Mouse (Mus musculus) retina, embryonic 14.5 days (tissue): ENCODE results near the gene Zscan10.

Source experiments
- DNase-seq: peaks from one replicate; pipeline ENCODE4 v3.0.0-alpha.2; 2015; ENCODE audit warnings: low spot score

The Zscan10 gene

DNA sequence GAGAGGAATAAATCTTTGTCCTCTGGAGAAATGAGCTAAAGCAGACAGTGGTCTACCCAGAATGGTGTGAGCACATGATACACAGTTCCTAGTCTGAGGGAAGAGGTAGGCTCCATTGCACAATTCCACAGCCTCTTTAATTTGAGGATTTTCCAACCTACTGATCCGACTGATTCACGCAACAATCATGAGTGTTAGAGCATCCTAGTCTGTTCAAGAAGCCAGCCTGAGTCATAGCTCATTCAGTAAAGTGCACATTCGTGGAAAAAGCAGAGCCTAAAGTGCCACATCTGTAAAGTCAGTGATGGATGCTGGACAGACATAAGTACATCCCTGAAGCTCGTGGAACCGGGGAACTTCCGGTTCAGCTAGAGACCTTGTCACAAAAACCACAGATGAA lies 50.7 kb downstream of the Zscan10 start:
- DNase-seq: no peak

DNA sequence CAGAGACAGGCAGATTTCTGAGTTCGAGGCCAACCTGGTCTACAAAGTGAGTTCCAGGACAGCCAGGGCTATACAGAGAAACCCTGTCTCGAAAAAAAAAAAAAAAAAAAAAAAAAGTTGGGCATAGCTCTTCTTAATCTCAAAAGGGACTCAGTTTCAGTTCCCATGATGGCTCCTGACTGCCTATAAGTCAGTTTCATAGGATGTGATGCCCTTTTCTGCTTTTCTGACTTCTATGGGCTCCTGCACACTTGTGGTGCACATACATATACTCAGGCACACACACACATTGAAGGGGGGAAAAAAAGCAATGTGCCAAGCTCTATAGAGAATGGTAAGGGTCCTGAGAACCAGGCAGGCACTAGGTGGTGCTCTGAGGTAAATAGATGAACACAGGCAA lies 52.7 kb downstream of the Zscan10 start:
- no peak for DNase-seq

DNA sequence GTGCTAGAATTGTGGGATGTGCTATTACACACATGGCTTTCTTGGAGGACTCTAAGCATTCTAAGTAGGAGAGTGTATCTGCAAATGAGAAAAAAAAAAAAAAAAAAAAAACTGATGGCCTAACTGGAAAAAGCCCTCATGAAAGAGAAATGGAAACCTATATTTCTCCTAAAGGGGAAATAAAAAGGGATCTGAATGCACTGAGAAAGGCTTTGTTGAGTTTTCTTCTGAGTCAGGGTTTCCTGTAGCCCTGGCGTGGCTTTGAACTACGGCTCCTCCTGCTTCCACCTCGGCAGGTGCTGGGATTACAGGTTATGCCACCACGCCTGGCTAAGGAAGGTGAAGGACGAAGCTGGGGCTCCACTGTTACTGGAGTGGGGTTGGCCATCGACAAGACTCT lies 53.3 kb downstream of the Zscan10 start:
- no peak for DNase-seq

- DNase-seq: no peak
These were observed 53.8 kb downstream of the Zscan10 start for GRCm38 (mm10) chr17:23654410-23654809.

DNA sequence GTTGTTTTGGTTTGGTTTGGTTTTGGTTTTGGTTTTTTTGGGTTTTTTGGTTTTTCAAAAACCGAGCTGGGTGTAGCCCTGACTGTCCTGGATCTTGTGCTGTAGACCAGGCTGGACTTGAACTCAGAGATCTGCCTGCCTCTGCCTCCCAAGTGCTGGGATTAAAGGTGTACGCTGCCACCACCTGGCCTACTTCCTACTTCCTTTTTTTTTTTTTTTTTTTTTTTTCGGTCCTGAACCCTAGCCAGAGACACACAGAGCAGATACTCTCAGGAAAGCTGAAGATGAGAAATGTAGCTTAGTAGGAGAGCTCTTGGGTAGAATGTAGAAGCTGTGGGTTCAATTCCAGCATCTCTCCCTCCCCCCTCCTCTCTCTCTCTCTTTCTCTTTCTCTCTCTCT lies 57.8 kb downstream of the Zscan10 start:
- no peak for DNase-seq

GRCm38 (mm10) chr17:23660117-23660875 lies 59.6 kb downstream of the Zscan10 start, which contains the start of gene Bicdl2:
Gene Bicdl2, plus strand, starts transcription at chr17:23660506.
- DNase-seq: no peak
